Mouse (Mus musculus): Measurements from ENCODE around the gene Mdh1.

DNA sequence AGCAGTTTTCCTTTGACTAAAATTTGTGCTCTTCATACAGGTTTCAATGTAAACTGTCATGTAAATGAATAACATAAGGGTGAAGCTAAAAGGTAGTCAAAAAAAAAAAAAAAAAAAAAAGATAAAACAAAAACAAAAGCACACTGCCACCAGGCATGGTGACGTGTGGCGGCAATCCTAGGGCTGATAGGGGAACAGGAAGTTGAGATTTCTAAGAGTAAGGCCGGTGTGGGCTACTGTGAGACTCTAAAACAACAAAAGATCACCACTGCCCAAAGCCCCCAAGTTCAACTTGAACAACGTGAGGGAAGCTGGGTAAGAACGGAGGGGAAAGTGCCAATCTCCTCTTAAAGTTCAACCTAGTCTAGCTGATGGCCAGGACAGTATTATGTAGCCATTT, 3.2 kb downstream of the Mdh1 start:
- TF ChIP-seq CTCF (IDR thresholded peaks at IDR 0.05; ENCODE audit: borderline replicate concordance, insufficient read depth, low read length) (no peak), POLR2A (IDR thresholded peaks at IDR 0.05; ENCODE audit: low read depth, low read length) (no peak)

All from embryonic fibroblast, embryonic 13.5 days (primary cell).